8 mouse cellular contexts compared by ENCODE assay signal in genomic region chr12:59060993-59061595, GRCm38 (mm10). TPM values are rescaled to one million over a fixed set of nuclear protein-coding genes. Genes with fewer than 3 reads are reported as not detected.
DNase-seq lines count a peak whose midpoint lies in the region; ATAC-seq and TF ChIP-seq lines count a peak whose summit lies in the region.

Gene Trappc6b, minus strand, starts transcription at chr12:59061472.

- peak; percentile 11; the same call in 1 of the 2 replicates for TF ChIP-seq POLR2A in bone marrow macrophage, adult 2 months (IDR thresholded peaks at IDR 0.05; ENCODE audit: borderline replicate concordance, low read depth, low read length)
- peak; percentile 64; the same call in 1 of the 2 replicates for TF ChIP-seq POLR2A in limb, embryonic 14.5 days (IDR thresholded peaks at IDR 0.05; ENCODE audit: borderline replicate concordance, extremely low read depth, insufficient read depth, insufficient read length)
- TF ChIP-seq POLR2A in spleen, adult 2 months (IDR thresholded peaks at IDR 0.05; ENCODE audit: low read depth, low read length), result peak; percentile 73

- H3K9me3 ChIP-seq in embryonic facial prominence, embryonic 15.5 days (replicated peaks), result no peaks in the 10 kb centered on the region
- no peaks in the 10 kb centered on the region for H3K9me3 ChIP-seq in limb, embryonic 14.5 days (ENCODE audit: control insufficient read depth, low read length)
- H3K9me3 ChIP-seq in midbrain, embryonic 16.5 days (replicated peaks; ENCODE audit: control insufficient read depth, low read length, poor library complexity, severe bottlenecking), result no peaks in the 10 kb centered on the region

- peak within 1 kb of the TSS; percentile 82 for H3K9ac ChIP-seq in embryonic facial prominence, embryonic 15.5 days
- peak within 1 kb of the TSS; percentile 93 for H3K9ac ChIP-seq in limb, embryonic 14.5 days (ENCODE audit: low read depth, low read length, severe bottlenecking)
- H3K9ac ChIP-seq in midbrain, embryonic 16.5 days (ENCODE audit: low read depth, low read length), result peak within 1 kb of the TSS; percentile 96

- H3K4me3 ChIP-seq in bone marrow macrophage, adult 2 months (ENCODE audit: insufficient read depth, low read length), result peak within 1 kb of the TSS; percentile 79
- H3K4me3 ChIP-seq in embryonic facial prominence, embryonic 15.5 days (replicated peaks), result peak within 1 kb of the TSS; percentile 79
- H3K4me3 ChIP-seq in limb, embryonic 14.5 days (replicated peaks; ENCODE audit: low read length), result peak within 1 kb of the TSS; percentile 75
- H3K4me3 ChIP-seq in midbrain, embryonic 16.5 days (ENCODE audit: low read depth, low read length), result peak within 1 kb of the TSS; percentile 79
- peak within 1 kb of the TSS; percentile 72 for H3K4me3 ChIP-seq in spleen, adult 2 months (ENCODE audit: extremely low read depth, insufficient read depth, insufficient read length)

- peak; percentile 93 for ATAC-seq in embryonic facial prominence, embryonic 15.5 days (ENCODE audit: insufficient number of reproducible peaks, low FRiP score, low TSS enrichment, low read depth)
- peak; percentile 94 for ATAC-seq in limb, embryonic 14.5 days (ENCODE audit: low FRiP score, low read depth)
- peak; percentile 98 for ATAC-seq in midbrain, embryonic 16.5 days

- H3K36me3 ChIP-seq in embryonic facial prominence, embryonic 15.5 days, result peaks cover 22% of the 10 kb centered on the region
- peaks cover 13% of the 10 kb centered on the region for H3K36me3 ChIP-seq in limb, embryonic 14.5 days (ENCODE audit: control insufficient read depth, insufficient read depth, low read length)
- peaks cover 2% of the 10 kb centered on the region; the same call in 1 of the 2 replicates for H3K36me3 ChIP-seq in midbrain, embryonic 16.5 days (ENCODE audit: control insufficient read depth, insufficient read depth, low read length)
- H3K36me3 ChIP-seq in spleen, adult 2 months (ENCODE audit: control insufficient read depth, insufficient read depth, low read length), result no peaks in the 10 kb centered on the region

- H3K27me3 ChIP-seq in embryonic facial prominence, embryonic 15.5 days, result no peaks in the 10 kb centered on the region
- no peaks in the 10 kb centered on the region for H3K27me3 ChIP-seq in limb, embryonic 14.5 days (ENCODE audit: control insufficient read depth, insufficient read depth, low read length)
- no peaks in the 10 kb centered on the region for H3K27me3 ChIP-seq in midbrain, embryonic 16.5 days (ENCODE audit: control insufficient read depth, insufficient read depth, low read depth, low read length)
- H3K27me3 ChIP-seq in spleen, adult 2 months (ENCODE audit: control insufficient read depth, insufficient read depth, low read length), result no peaks in the 10 kb centered on the region

- DNase-seq in B cell, adult 2 months, result peak; percentile 78 to 82
- peak; percentile 79 for DNase-seq in heart, adult 8-10 months (ENCODE audit: low spot score)
- peak; percentile 76 for DNase-seq in kidney, adult 9 months
- peak; percentile 79 for DNase-seq in limb, embryonic 14.5 days (ENCODE audit: low spot score)
- DNase-seq in spleen, adult 2 months (ENCODE audit: low read depth in 1 of 2, low spot score in 2 of 2), result peak; percentile 41 to 72

- H3K27ac ChIP-seq in bone marrow macrophage, adult 2 months (ENCODE audit: insufficient read depth, low read depth, low read length), result peak within 1 kb of the TSS; percentile 81
- peak within 1 kb of the TSS; percentile 96 for H3K27ac ChIP-seq in embryonic facial prominence, embryonic 15.5 days (replicated peaks)
- peak within 1 kb of the TSS; percentile 90 for H3K27ac ChIP-seq in limb, embryonic 14.5 days (replicated peaks; ENCODE audit: low read depth, low read length)
- peak within 1 kb of the TSS; percentile 97 for H3K27ac ChIP-seq in midbrain, embryonic 16.5 days (ENCODE audit: low read length)
- peak within 1 kb of the TSS; percentile 94 for H3K27ac ChIP-seq in spleen, adult 2 months (ENCODE audit: insufficient read depth, low read length)

- peak within 1 kb of the TSS; percentile 58 for H3K4me2 ChIP-seq in embryonic facial prominence, embryonic 15.5 days (replicated peaks)
- peak within 1 kb of the TSS; percentile 76 for H3K4me2 ChIP-seq in limb, embryonic 14.5 days (replicated peaks; ENCODE audit: low read depth, low read length, severe bottlenecking)
- H3K4me2 ChIP-seq in midbrain, embryonic 16.5 days (ENCODE audit: low read length), result peak within 1 kb of the TSS; percentile 80

- no peak for TF ChIP-seq CTCF in bone marrow macrophage, adult 2 months (IDR thresholded peaks at IDR 0.05; ENCODE audit: low read depth, low read length)
- no peak; the same call in 1 of the 2 replicates for TF ChIP-seq CTCF in spleen, adult 2 months (IDR thresholded peaks at IDR 0.05; ENCODE audit: extremely low read depth, insufficient read depth, insufficient read length, insufficient replicate concordance)

- H3K4me1 ChIP-seq in bone marrow macrophage, adult 2 months (ENCODE audit: control insufficient read depth, insufficient read depth, low read length), result peaks cover 6% of the 10 kb centered on the region
- peaks cover 14% of the 10 kb centered on the region for H3K4me1 ChIP-seq in embryonic facial prominence, embryonic 15.5 days
- peaks cover 12% of the 10 kb centered on the region; the same call in 1 of the 2 replicates for H3K4me1 ChIP-seq in limb, embryonic 14.5 days (ENCODE audit: control insufficient read depth, insufficient read depth, low read length)
- peaks cover 29% of the 10 kb centered on the region for H3K4me1 ChIP-seq in midbrain, embryonic 16.5 days (ENCODE audit: control insufficient read depth, insufficient read depth, low read length)
- H3K4me1 ChIP-seq in spleen, adult 2 months (ENCODE audit: control insufficient read depth, insufficient read depth, insufficient read length), result peaks cover 12% of the 10 kb centered on the region

- 0% methylated on average over 49 of the region's 49 CpGs for WGBS in embryonic facial prominence, embryonic 15.5 days
- WGBS in limb, embryonic 14.5 days, result 4% methylated on average over 45 of the region's 49 CpGs
- under 1% methylated on average over 49 of the region's 49 CpGs for WGBS in midbrain, embryonic 16.5 days
- WGBS in spleen, adult 2 months, result 1% methylated on average over 49 of the region's 49 CpGs

RNA-seq across cellular contexts. Expression of gene Trappc6b, which starts in this region (rescaled TPM):
- 88.0 and 90.6 TPM in 2 replicates for polyA plus RNA-seq in bone marrow macrophage, adult 2 months (2012; ENCODE audit: insufficient read depth, insufficient read length, missing spikeins)
- polyA plus RNA-seq in embryonic facial prominence, embryonic 15.5 days (2015; fragmentation: Nextera tagmentation; extraction: Ambion mirVana), result 88.8 and 92.8 TPM in 2 replicates
- total RNA-seq in heart, adult 8-10 months (2022), result 10 to 100 TPM; 57.6 to 75.2 (median 68.7) TPM
- polyA plus RNA-seq in limb, embryonic 14.5 days (2012; rRNA removed), result 71.7 and 87.5 TPM in 2 replicates
- 53.9 and 60.4 TPM in 2 replicates for polyA plus RNA-seq in limb, embryonic 14.5 days (2014; fragmentation: Nextera tagmentation; extraction: Ambion mirVana)
- 182 and 184 TPM in 2 replicates for polyA plus RNA-seq in midbrain, embryonic 16.5 days (2015; fragmentation: Nextera tagmentation; extraction: Ambion mirVana)
- polyA plus RNA-seq in spleen, adult 2 months (2012; rRNA removed), result 62.8 and 68.8 TPM in 2 replicates

Comparison
In these comparisons a context has a peak if more than half of its experiments do, and no peak if none do; other contexts are left out.
1. Peak in every context shown above with its lines: DNase-seq, ATAC-seq, H3K4me3 ChIP-seq and H3K27ac ChIP-seq.
2. POLR2A ChIP-seq: peak in every context shown above with its lines; median percentile 73 in spleen, adult 2 months; 64 in limb, embryonic 14.5 days; 11 in bone marrow macrophage, adult 2 months.